Mouse (Mus musculus) hindbrain, embryonic 14.5 days (tissue): ENCODE results near the gene Miox. TPM values are rescaled to one million over a fixed set of nuclear protein-coding genes. Genes with fewer than 3 reads are reported as not detected.

Experiments
- ATAC-seq: fragments of 200-750 bp; cut with Nextera tagmentation; 2 replicates; pipeline ENCODE4 v1.8.0; 2017; ENCODE audit warnings: moderate number of reproducible peaks, mild to moderate bottlenecking, moderate TSS enrichment, moderate library complexity; ENCODE audit not compliant: low FRiP score
- DNase-seq: peaks from one replicate; pipeline ENCODE4 v3.0.0-alpha.2; 2015; ENCODE audit warnings: low spot score
- H3K27ac ChIP-seq: fragments of 300-500 bp; sonication (generic); 2 replicates; pipeline ENCODE4 v1.5.1; 2014; ENCODE audit warnings: mild to moderate bottlenecking, moderate library complexity
- H3K27me3 ChIP-seq: fragments of 300-500 bp; sonication (generic); 2 replicates; pipeline ENCODE4 v1.6.1; 2014; ENCODE audit warnings: mild to moderate bottlenecking, low read length, mixed read lengths; ENCODE audit not compliant: control insufficient read depth, insufficient read depth
- H3K36me3 ChIP-seq: fragments of 300-500 bp; sonication (generic); replicated peaks from 2 replicates; pipeline ENCODE4 v1.6.1; 2014; ENCODE audit not compliant: control insufficient read depth, insufficient read depth
- H3K4me1 ChIP-seq: fragments of 300-500 bp; sonication (generic); replicated peaks from 2 replicates; pipeline ENCODE4 v1.6.1; 2014; ENCODE audit warnings: antibody characterized with exemption, low read length, mixed read lengths; ENCODE audit not compliant: control insufficient read depth, insufficient read depth
- H3K4me2 ChIP-seq: fragments of 300-500 bp; sonication (generic); replicated peaks from 2 replicates; pipeline ENCODE4 v1.6.1; 2014; ENCODE audit warnings: mild to moderate bottlenecking, moderate library complexity
- H3K4me3 ChIP-seq: fragments of 300-500 bp; sonication (generic); replicated peaks from 2 replicates; pipeline ENCODE4 v1.5.1; 2014; ENCODE audit warnings: mild to moderate bottlenecking, low read length
- H3K9ac ChIP-seq: fragments of 300-500 bp; sonication (generic); 2 replicates; pipeline ENCODE4 v1.6.1; 2014
- H3K9me3 ChIP-seq: fragments of 300-500 bp; sonication (generic); 2 replicates; pipeline ENCODE4 v1.6.1; 2016; ENCODE audit warnings: low read length; ENCODE audit not compliant: control insufficient read depth
- WGBS: fragments of 180-500 bp; shearing (Covaris S2); extraction: QIAGEN DNeasy Blood & Tissue Kit; methylation state at CpG from one replicate; pipeline ENCODE4 v1.1.7; 2014; 5-methylcytosine and 5-hydroxymethylcytosine counted together
- polyA plus RNA-seq: library from polyadenylated mRNA; unstranded; fragments of >200 nt; fragmentation: Nextera tagmentation; extraction: Ambion mirVana; gene quantifications from 2 replicates; pipeline ENCODE4 v1.2.1, GENCODE M21; 2014

Gene Miox
- polyA plus RNA-seq, 1 experiment from 2014 or later, result not detected

DNA sequence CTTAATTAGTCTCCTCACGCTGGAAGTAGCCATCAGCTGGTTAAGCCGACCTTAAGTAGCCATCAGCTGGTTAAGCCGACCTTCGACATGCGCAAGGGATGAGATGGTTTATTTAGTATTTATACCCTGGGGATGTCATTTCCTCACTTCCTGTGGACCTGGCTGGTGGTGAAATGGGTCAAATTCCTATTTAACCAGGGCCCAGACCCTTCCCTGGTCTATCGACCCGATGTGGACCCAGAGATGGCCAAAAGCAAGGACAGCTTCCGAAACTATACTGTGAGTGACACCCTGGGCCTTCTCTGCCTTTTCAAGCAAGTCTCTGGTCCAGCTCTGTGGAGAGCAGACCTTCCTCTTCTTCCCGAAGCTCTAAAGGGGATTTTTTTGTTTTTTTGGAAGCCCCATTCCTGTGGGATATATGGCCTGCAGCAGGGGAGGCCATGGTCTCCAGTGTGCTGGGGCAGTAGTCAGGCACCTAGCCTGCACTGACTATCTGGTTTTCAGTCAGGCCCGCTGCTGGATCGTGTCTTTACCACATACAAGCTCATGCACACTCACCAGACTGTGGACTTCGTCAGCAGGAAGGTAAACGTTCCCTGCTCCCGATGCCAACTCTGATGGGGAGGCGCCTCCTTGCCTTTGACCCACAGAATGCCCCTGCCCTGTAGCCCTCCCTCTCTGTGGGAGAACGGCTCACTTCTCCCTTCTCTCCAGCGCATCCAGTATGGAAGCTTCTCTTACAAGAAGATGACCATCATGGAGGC lies 758 bp downstream of the Miox start:
- no peak overlapping the region for H3K9ac ChIP-seq
- 83% methylated on average over 17 of the region's 17 CpGs for WGBS
- H3K4me1 ChIP-seq, result no peaks in the 10 kb centered on the region
- H3K4me3 ChIP-seq, result no peak overlapping the region
- H3K9me3 ChIP-seq, result no peaks in the 10 kb centered on the region
- H3K4me2 ChIP-seq, result no peak overlapping the region
- no peak overlapping the region for H3K27ac ChIP-seq
- no peaks in the 10 kb centered on the region for H3K36me3 ChIP-seq
- ATAC-seq, result no peak
- H3K27me3 ChIP-seq, result no peaks in the 10 kb centered on the region
- DNase-seq, result no peak

DNA sequence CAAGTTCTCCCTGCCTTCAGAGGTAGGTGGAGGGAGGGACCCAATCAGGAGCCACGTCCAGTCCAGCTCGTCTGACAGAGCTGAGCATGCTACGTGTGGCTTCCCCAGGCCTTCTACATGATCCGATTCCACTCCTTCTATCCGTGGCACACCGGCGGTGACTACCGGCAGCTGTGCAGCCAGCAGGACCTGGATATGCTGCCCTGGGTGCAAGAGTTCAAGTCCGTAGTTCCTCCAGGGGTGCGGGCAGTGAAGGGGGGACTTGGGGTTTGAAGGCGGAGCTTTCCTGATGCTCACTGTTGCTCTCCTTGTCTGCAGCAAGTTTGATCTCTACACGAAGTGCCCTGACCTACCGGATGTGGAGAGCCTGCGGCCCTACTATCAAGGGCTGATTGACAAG lies 2.2 kb downstream of the Miox start:
- 88% methylated on average over 14 of the region's 14 CpGs for WGBS
- Histone ChIP-seq H3K9me3 (no peaks in the 10 kb centered on the region), H3K4me3 (no peak overlapping the region), H3K4me2 (no peak overlapping the region), H3K27me3 (no peaks in the 10 kb centered on the region), H3K9ac (no peak overlapping the region), H3K4me1 (no peaks in the 10 kb centered on the region), H3K27ac (no peak overlapping the region), H3K36me3 (no peaks in the 10 kb centered on the region)
- DNase-seq (no peak), ATAC-seq (no peak)

DNA sequence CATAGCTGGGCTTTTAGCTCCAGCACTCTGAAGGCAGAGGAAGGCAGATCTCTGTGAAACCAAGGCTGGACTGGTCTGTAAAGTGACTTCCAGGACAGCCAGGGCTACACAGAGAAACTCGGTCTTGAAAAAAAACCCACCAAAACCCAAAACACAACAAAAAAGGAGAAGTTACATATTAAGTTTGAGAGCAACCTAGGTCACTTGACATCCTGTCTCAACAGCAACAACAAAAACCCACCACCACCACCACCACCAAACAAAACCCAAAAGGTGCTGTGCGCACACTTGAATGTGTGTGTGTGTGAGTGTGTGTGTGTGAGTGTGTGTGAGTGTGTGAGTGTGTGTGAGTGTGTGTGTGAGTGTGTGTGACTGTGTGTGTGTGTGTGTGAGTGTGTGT lies 5.5 kb downstream of the Miox start:
- Histone ChIP-seq H3K4me2 (no peak overlapping the region), H3K9me3 (no peaks in the 10 kb centered on the region), H3K4me1 (no peaks in the 10 kb centered on the region), H3K27me3 (no peaks in the 10 kb centered on the region), H3K9ac (no peak overlapping the region), H3K36me3 (no peaks in the 10 kb centered on the region), H3K27ac (no peak overlapping the region), H3K4me3 (no peak overlapping the region)
- no peak for ATAC-seq
- WGBS, result 85% methylated on average over 2 of the region's 2 CpGs
- DNase-seq, result no peak

DNA sequence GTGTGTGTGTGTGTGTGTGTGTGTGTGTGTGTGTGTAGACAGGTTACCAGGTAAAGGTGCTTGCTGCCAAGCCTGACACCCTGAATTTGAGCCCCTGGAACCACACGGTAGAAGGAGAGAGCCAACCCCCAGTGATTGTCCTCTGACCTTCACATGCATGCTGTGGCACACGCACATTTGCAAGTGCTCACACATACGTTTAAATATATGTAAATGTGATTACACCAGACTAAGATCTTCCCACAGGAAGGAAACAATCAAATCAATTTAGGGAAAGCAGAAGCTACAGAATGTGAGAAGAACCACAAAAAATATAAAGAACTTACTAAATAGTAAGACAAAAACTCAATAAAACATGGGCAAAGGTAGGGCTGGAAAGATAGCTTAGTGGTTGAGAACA lies 5.9 kb downstream of the Miox start:
- Histone ChIP-seq H3K9me3 (no peaks in the 10 kb centered on the region), H3K27me3 (no peaks in the 10 kb centered on the region), H3K27ac (no peak overlapping the region), H3K36me3 (no peaks in the 10 kb centered on the region), H3K4me2 (no peak overlapping the region), H3K4me1 (no peaks in the 10 kb centered on the region), H3K4me3 (no peak overlapping the region), H3K9ac (no peak overlapping the region)
- DNase-seq (no peak), ATAC-seq (no peak)
- 84% methylated on average over 3 of the region's 3 CpGs for WGBS

DNA sequence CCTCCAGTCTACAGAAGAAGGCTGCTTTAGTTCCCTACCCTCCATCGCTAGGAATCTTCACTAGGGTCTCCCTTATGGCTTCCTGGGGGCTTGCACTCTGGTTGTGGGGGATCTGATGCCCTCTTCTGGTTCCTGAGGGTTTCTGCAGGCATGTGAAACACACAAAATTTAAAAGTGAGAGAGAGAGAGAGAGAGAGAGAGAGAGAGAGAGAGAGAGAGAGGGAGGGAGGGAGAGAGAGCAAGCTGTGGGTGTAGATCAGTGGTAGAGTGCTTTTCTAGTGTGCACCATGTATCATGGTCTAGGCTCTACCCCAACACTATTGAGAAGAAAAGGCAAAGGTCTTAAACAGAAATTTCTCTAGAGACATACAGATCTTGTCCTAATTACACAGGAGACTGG lies 7.5 kb downstream of the Miox start:
- 25% methylated on average over 1 of the region's 1 CpGs for WGBS
- ATAC-seq, result no peak

DNA sequence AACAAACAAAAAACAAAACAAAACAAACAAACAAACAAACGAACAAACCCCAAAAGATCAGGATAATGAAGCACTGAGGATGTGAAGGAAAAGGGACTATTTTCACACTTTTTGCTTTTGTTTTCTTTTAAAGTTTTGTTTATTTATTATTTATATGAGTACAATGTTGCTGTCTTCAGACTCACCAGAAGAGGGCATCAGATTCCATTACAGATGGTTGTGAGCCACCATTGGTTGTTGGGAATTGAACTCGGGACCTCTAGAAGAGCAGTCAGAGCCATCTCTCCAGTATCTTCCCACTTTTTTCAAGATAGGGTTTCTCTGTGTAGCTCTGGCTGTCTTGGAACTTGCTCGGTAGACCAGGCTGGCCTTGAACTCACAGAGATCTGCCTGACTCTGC lies 9.1 kb downstream of the Miox start:
- 92% methylated on average over 3 of the region's 3 CpGs for WGBS
- Histone ChIP-seq H3K27ac (no peak overlapping the region), H3K27me3 (no peaks in the 10 kb centered on the region), H3K9me3 (no peaks in the 10 kb centered on the region), H3K4me1 (no peaks in the 10 kb centered on the region), H3K4me2 (no peak overlapping the region), H3K36me3 (no peaks in the 10 kb centered on the region), H3K9ac (no peak overlapping the region), H3K4me3 (no peak overlapping the region)
- ATAC-seq, result no peak
- no peak for DNase-seq

More for the DNA sequence above, 7.5 kb downstream of the Miox start:
- DNase-seq, result no peak
- H3K4me2 ChIP-seq, result no peak overlapping the region
- H3K27ac ChIP-seq, result no peak overlapping the region
- H3K36me3 ChIP-seq, result no peaks in the 10 kb centered on the region
- H3K9me3 ChIP-seq, result no peaks in the 10 kb centered on the region
- no peak overlapping the region for H3K4me3 ChIP-seq
- no peaks in the 10 kb centered on the region for H3K4me1 ChIP-seq
- no peaks in the 10 kb centered on the region for H3K27me3 ChIP-seq
- H3K9ac ChIP-seq, result no peak overlapping the region

DNA sequence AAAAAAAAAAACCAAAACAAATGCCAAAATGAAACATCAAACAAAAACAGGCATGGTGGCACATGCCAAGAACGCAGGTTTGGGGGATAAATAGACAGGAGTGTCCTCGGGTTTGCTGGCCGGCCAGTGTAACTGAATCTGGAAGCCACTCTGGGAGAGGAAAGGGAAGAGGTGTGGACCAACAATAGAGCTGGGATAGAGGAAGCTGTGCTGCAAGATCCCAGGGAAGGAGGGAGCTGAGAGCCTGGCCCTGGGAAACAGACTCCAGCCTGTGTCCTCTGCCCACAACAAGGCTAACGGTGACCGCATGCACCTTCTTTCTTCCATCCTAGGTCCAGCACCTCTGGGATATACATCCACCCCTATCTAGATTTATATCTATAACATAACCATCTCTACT lies 16.2 kb downstream of the Miox start:
- Histone ChIP-seq H3K27ac (no peak overlapping the region), H3K9me3 (no peaks in the 10 kb centered on the region), H3K4me3 (no peak overlapping the region), H3K9ac (no peak overlapping the region), H3K36me3 (peaks cover 38% of the 10 kb centered on the region), H3K27me3 (no peaks in the 10 kb centered on the region), H3K4me1 (peaks cover 8% of the 10 kb centered on the region), H3K4me2 (no peak overlapping the region)
- DNase-seq (no peak), ATAC-seq (no peak)
- WGBS, result 95% methylated on average over 5 of the region's 5 CpGs

DNA sequence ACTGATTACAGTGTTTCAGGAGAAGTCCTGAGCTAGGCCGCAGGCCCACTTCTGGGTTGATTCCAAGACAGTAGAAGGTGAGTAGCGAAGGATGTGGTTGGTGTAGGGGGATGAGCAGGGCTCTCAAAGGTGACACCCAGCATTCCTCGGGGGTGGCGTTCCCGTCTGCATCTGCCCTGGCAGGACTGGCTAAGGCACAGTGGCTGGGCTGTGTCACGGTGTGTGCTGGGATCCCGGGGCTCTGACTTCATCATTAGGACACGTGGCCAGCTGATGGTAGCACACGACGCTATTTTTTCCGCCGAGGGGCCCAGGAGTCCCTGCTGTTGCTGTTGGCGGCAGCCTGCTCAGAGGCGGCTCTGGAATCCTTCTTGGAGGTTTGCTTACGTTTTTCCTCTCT lies 17.1 kb downstream of the Miox start:
- no peak for ATAC-seq
- WGBS, result 90% methylated on average over 15 of the region's 15 CpGs
- H3K4me2 ChIP-seq, result no peak overlapping the region
- H3K9ac ChIP-seq, result no peak overlapping the region
- H3K4me1 ChIP-seq, result peaks cover 8% of the 10 kb centered on the region
- no peak overlapping the region for H3K4me3 ChIP-seq
- H3K36me3 ChIP-seq, result peaks cover 38% of the 10 kb centered on the region
- DNase-seq, result no peak
- no peaks in the 10 kb centered on the region for H3K9me3 ChIP-seq
- H3K27ac ChIP-seq, result no peak overlapping the region
- H3K27me3 ChIP-seq, result no peaks in the 10 kb centered on the region

DNA sequence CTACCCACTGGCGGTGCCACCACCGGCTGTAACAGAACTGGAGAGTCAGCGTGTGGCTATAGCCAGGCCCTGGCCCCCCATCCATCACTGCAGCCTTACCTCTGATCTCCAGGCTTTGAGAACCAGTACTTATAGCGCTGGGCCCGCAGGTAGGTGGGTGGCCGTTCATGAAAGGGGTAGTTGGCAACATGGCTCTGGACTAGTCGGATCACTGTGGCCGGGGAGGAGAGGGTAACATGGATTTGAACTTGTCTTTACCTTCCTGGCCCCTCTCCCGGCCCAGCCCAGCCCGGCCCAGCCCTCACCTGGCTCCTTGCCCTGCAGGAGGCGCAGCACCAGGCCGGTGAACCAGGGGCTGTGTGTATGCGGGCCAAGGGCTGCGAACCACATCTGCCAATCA lies 17.9 kb downstream of the Miox start:
- no peak overlapping the region for H3K27ac ChIP-seq
- no peak overlapping the region for H3K4me3 ChIP-seq
- no peak for ATAC-seq
- no peaks in the 10 kb centered on the region for H3K9me3 ChIP-seq
- peaks cover 38% of the 10 kb centered on the region for H3K36me3 ChIP-seq
- no peak overlapping the region for H3K9ac ChIP-seq
- 98% methylated on average over 14 of the region's 14 CpGs for WGBS
- no peaks in the 10 kb centered on the region for H3K27me3 ChIP-seq
- peaks cover 16% of the 10 kb centered on the region for H3K4me1 ChIP-seq
- DNase-seq, result no peak
- no peak overlapping the region for H3K4me2 ChIP-seq

DNA sequence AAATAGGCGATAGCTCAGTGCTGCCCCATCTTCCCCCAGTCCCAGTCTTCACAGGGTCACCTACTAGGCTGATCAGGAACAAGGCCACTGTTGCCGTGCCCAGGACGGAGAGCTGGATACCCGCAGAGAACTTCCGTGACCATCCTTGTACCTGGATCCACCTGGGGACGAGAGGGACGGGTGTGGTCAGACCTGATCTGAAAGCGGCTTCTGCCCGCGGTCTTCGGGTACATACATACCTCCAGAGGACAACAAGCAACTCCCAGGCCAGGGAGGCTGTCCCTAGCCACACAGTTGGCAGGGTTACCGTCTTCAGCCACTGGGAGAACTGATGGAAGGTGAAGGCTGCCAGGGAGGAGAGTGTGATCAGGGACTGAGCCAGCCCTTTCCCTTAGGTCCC lies 18.6 kb downstream of the Miox start:
- Histone ChIP-seq H3K36me3 (peaks cover 38% of the 10 kb centered on the region), H3K4me2 (no peak overlapping the region), H3K4me3 (no peak overlapping the region), H3K9me3 (no peaks in the 10 kb centered on the region), H3K27ac (no peak overlapping the region), H3K4me1 (peaks cover 19% of the 10 kb centered on the region), H3K27me3 (no peaks in the 10 kb centered on the region), H3K9ac (no peak overlapping the region)
- DNase-seq (no peak), ATAC-seq (no peak)
- 97% methylated on average over 12 of the region's 12 CpGs for WGBS
